Comparison of ENCODE assay signal across 8 mouse cellular contexts in the genomic region with DNA sequence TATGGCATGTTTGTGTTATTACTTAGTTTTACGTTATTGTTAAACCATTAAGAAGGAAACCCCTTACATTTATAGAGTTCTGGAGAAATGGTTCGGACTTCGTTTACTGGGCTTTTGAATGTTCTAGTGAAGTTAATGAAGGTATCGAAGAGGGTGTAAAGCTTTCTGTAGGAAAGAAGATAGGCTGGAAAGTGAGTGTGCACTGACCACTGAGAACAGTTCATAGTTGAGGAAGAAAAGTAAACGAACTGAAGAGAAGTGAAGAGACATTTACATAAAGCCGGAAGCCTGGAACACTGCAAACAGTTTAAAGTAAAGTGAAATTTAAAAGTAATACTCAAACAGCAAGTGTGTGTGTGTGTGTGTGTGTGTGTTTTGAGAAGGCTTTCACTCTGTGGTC. TPM values are rescaled to one million over a fixed set of nuclear protein-coding genes. Genes with fewer than 3 reads are reported as not detected.
A peak's percentile ranks its signal among the peaks of the same experiment; 100 is the strongest.
DNase-seq lines count a peak whose midpoint lies in the region; ATAC-seq and TF ChIP-seq lines count a peak whose summit lies in the region.

No protein-coding gene starts in this region.

- H3K9ac ChIP-seq in heart, embryonic 12.5 days = no peak overlapping the region
- H3K9ac ChIP-seq in neural tube, embryonic 13.5 days = no peak overlapping the region
- no peak overlapping the region for H3K9ac ChIP-seq in limb, embryonic 14.5 days (ENCODE audit: low read depth, low read length, severe bottlenecking)
- no peak overlapping the region for H3K9ac ChIP-seq in stomach, embryonic 16.5 days (ENCODE audit: low read length)

- 0 out of 2 replicates have a peak overlapping the region, but pooled peaks have one; percentile 10 for H3K4me2 ChIP-seq in heart, embryonic 12.5 days
- H3K4me2 ChIP-seq in neural tube, embryonic 13.5 days = peak overlapping the region; percentile 33; the same call in 1 of the 2 replicates
- H3K4me2 ChIP-seq in limb, embryonic 14.5 days (replicated peaks; ENCODE audit: low read depth, low read length, severe bottlenecking) = 0 out of 2 replicates have a peak overlapping the region, but pooled peaks have one; percentile 15
- H3K4me2 ChIP-seq in stomach, embryonic 16.5 days (ENCODE audit: low read depth, low read length) = peak overlapping the region; percentile 51

- TF ChIP-seq POLR2A in limb, embryonic 14.5 days (IDR thresholded peaks at IDR 0.05; ENCODE audit: borderline replicate concordance, extremely low read depth, insufficient read depth, insufficient read length) = no peak

- no peak overlapping the region for H3K4me3 ChIP-seq in heart, embryonic 12.5 days
- no peak overlapping the region for H3K4me3 ChIP-seq in neural tube, embryonic 13.5 days
- H3K4me3 ChIP-seq in limb, embryonic 14.5 days (replicated peaks; ENCODE audit: low read length) = no peak overlapping the region
- peak overlapping the region; percentile 28 for H3K4me3 ChIP-seq in stomach, embryonic 16.5 days (replicated peaks; ENCODE audit: low read length)

- no peak for ATAC-seq in heart, embryonic 12.5 days (ENCODE audit: insufficient number of reproducible peaks, low FRiP score)
- ATAC-seq in neural tube, embryonic 13.5 days (ENCODE audit: low read depth) = no peak
- ATAC-seq in limb, embryonic 14.5 days (ENCODE audit: low FRiP score, low read depth) = no peak
- ATAC-seq in stomach, embryonic 16.5 days (ENCODE audit: insufficient read depth, low FRiP score) = no peak

- 80% methylated on average over 6 of the region's 6 CpGs for WGBS in heart, embryonic 12.5 days
- WGBS in neural tube, embryonic 13.5 days = 88% methylated on average over 6 of the region's 6 CpGs
- WGBS in limb, embryonic 14.5 days = 55% methylated on average over 6 of the region's 6 CpGs
- WGBS in stomach, embryonic 16.5 days = 42% methylated on average over 6 of the region's 6 CpGs

- H3K27ac ChIP-seq in heart, embryonic 12.5 days (ENCODE audit: poor library complexity, severe bottlenecking) = no peak overlapping the region
- no peak overlapping the region for H3K27ac ChIP-seq in neural tube, embryonic 13.5 days (replicated peaks)
- H3K27ac ChIP-seq in limb, embryonic 14.5 days (replicated peaks; ENCODE audit: low read depth, low read length) = no peak overlapping the region
- no peak overlapping the region for H3K27ac ChIP-seq in stomach, embryonic 16.5 days (ENCODE audit: low read length)

- intact Hi-C loops in heart, postnatal 10 days (cut with DNase I) = loop anchor here (5.0 kb wide), 3 partner anchors 40 to 375 kb away; a partner anchor contains a TSS

- 0 out of 2 replicates have a peak, but pooled peaks cover 5% of the 10 kb centered on the region for H3K4me1 ChIP-seq in heart, embryonic 12.5 days (replicated peaks)
- peaks cover 8% of the 10 kb centered on the region for H3K4me1 ChIP-seq in neural tube, embryonic 13.5 days (replicated peaks)
- H3K4me1 ChIP-seq in limb, embryonic 14.5 days (ENCODE audit: control insufficient read depth, insufficient read depth, low read length) = no peaks in the 10 kb centered on the region
- H3K4me1 ChIP-seq in stomach, embryonic 16.5 days (ENCODE audit: control insufficient read depth, insufficient read depth, low read length) = 0 out of 2 replicates have a peak, but pooled peaks cover 11% of the 10 kb centered on the region

- no peaks in the 10 kb centered on the region for H3K9me3 ChIP-seq in heart, embryonic 12.5 days (replicated peaks)
- H3K9me3 ChIP-seq in neural tube, embryonic 13.5 days = no peaks in the 10 kb centered on the region
- no peaks in the 10 kb centered on the region for H3K9me3 ChIP-seq in limb, embryonic 14.5 days (ENCODE audit: control insufficient read depth, low read length)
- no peaks in the 10 kb centered on the region for H3K9me3 ChIP-seq in stomach, embryonic 16.5 days (replicated peaks; ENCODE audit: control insufficient read depth, low read length)

- H3K36me3 ChIP-seq in heart, embryonic 12.5 days = no peaks in the 10 kb centered on the region
- H3K36me3 ChIP-seq in neural tube, embryonic 13.5 days = no peaks in the 10 kb centered on the region
- H3K36me3 ChIP-seq in limb, embryonic 14.5 days (ENCODE audit: control insufficient read depth, insufficient read depth, low read length) = no peaks in the 10 kb centered on the region
- no peaks in the 10 kb centered on the region for H3K36me3 ChIP-seq in stomach, embryonic 16.5 days (ENCODE audit: control insufficient read depth, insufficient read depth, low read length)

- DNase-seq in heart, postnatal 10 days = no peak
- DNase-seq in neural tube, embryonic 10.5 days (ENCODE audit: extremely low spot score, low spot score) = no peak
- DNase-seq in limb, embryonic 14.5 days (ENCODE audit: low spot score) = no peak
- DNase-seq in urinary bladder, adult 2 months (ENCODE audit: low spot score) = no peak
- DNase-seq in spleen, adult 18-20 months = no peak

- H3K27me3 ChIP-seq in heart, embryonic 12.5 days (replicated peaks) = no peaks in the 10 kb centered on the region
- H3K27me3 ChIP-seq in neural tube, embryonic 13.5 days = no peaks in the 10 kb centered on the region; the same call in 1 of the 2 replicates
- no peaks in the 10 kb centered on the region for H3K27me3 ChIP-seq in limb, embryonic 14.5 days (ENCODE audit: control insufficient read depth, insufficient read depth, low read length)
- H3K27me3 ChIP-seq in stomach, embryonic 16.5 days (ENCODE audit: control insufficient read depth, insufficient read depth, low read length) = no peaks in the 10 kb centered on the region

RNA-seq across cellular contexts. Expression of a gene that starts 2.1 kb away (rescaled TPM):
- 12.2 and 12.4 TPM in 2 replicates for polyA plus RNA-seq in heart, embryonic 12.5 days (2016; fragmentation: Nextera tagmentation; extraction: Ambion mirVana)
- 10 to 100 TPM; 12.9 to 14.2 TPM for total RNA-seq in heart, postnatal 10 days (2021)
- 9.7 and 10.3 TPM in 2 replicates for polyA plus RNA-seq in neural tube, embryonic 13.5 days (2015; fragmentation: Nextera tagmentation; extraction: Ambion mirVana)
- 7.6 and 8.6 TPM in 2 replicates for polyA plus RNA-seq in limb, embryonic 14.5 days (2012; rRNA removed)
- 11.6 and 12.6 TPM in 2 replicates for polyA plus RNA-seq in limb, embryonic 14.5 days (2014; fragmentation: Nextera tagmentation; extraction: Ambion mirVana)
- 19.5 and 20.3 TPM in 2 replicates for polyA plus RNA-seq in stomach, embryonic 16.5 days (2015; fragmentation: Nextera tagmentation; extraction: Ambion mirVana)
- 7.7 and 9.1 TPM in 2 replicates for polyA plus RNA-seq in urinary bladder, adult 2 months (2012; rRNA removed)
